Mouse (Mus musculus) liver, embryonic 12.5 days (tissue): ENCODE results near the gene Hist1h2bc. TPM values are rescaled to one million over a fixed set of nuclear protein-coding genes. Genes with fewer than 3 reads are reported as not detected.

Source experiments
- ATAC-seq: fragments of 200-750 bp; cut with Nextera tagmentation; 2 replicates; pipeline ENCODE4 v1.8.0; 2017; ENCODE audit warnings: moderate number of reproducible peaks, mild to moderate bottlenecking, moderate library complexity
- H3K27ac ChIP-seq: fragments of 300-500 bp; sonication (generic); 2 replicates; pipeline ENCODE4 v1.5.1; 2016; ENCODE audit warnings: mild to moderate bottlenecking
- H3K27me3 ChIP-seq: fragments of 300-500 bp; sonication (generic); replicated peaks from 2 replicates; pipeline ENCODE4 v1.6.1; 2016; ENCODE audit warnings: mild to moderate bottlenecking, moderate library complexity
- H3K36me3 ChIP-seq: fragments of 300-500 bp; sonication (generic); 2 replicates; pipeline ENCODE4 v1.6.1; 2016; ENCODE audit warnings: mild to moderate bottlenecking, moderate library complexity
- H3K4me1 ChIP-seq: fragments of 300-500 bp; sonication (generic); 2 replicates; pipeline ENCODE4 v1.6.1; 2016
- H3K4me2 ChIP-seq: fragments of 300-500 bp; sonication (generic); 2 replicates; pipeline ENCODE4 v1.6.1; 2016; ENCODE audit warnings: mild to moderate bottlenecking, moderate library complexity
- H3K4me3 ChIP-seq: fragments of 300-500 bp; sonication (generic); 2 replicates; pipeline ENCODE4 v1.5.1; 2016; ENCODE audit warnings: mild to moderate bottlenecking, moderate library complexity
- H3K9ac ChIP-seq: fragments of 300-500 bp; sonication (generic); 2 replicates; pipeline ENCODE4 v1.6.1; 2016; ENCODE audit warnings: mild to moderate bottlenecking, moderate library complexity
- H3K9me3 ChIP-seq: fragments of 300-500 bp; sonication (generic); replicated peaks from 2 replicates; pipeline ENCODE4 v1.6.1; 2016; ENCODE audit warnings: mild to moderate bottlenecking, moderate library complexity
- WGBS: fragments of 180-500 bp; shearing (Covaris S2); methylation state at CpG from one replicate; pipeline ENCODE4 v1.1.7; 2016; ENCODE audit not compliant: insufficient replicate concordance; 5-methylcytosine and 5-hydroxymethylcytosine counted together
- polyA plus RNA-seq: library from polyadenylated mRNA; unstranded; fragments of >200 nt; fragmentation: Nextera tagmentation; extraction: Ambion mirVana; gene quantifications from 2 replicates; pipeline ENCODE4 v1.2.1, GENCODE M21; 2016

Hist1h2bc gene
- polyA plus RNA-seq, 1 experiment from 2014 or later: 75.3 TPM

DNA sequence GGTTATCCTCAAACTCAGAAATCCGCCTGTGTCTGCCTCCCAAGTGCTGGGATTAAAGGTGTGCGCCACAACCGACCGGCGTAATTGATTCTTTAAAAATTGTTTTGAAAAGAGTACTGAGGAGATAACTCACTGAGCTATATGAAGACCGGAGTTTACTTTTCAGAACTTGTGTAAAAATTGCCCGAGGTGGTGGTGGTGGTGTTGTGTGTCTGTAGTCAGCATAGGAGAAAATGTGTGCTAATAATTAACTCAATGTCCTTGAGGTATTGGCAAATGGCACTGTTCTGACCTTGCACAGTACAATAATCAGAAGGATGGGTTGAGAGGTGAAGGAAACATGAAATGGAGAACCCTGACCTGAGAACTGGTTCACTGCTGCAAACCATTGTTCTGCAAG, 3.9 kb downstream of the Hist1h2bc start:
- Histone ChIP-seq H3K27ac (peak overlapping the region; percentile 48; the same call in 1 of the 2 replicates), H3K4me3 (no peak overlapping the region), H3K9me3 (no peaks in the 10 kb centered on the region), H3K36me3 (peaks cover 4% of the 10 kb centered on the region; the same call in 1 of the 2 replicates), H3K4me2 (peak overlapping the region; percentile 29; the same call in 1 of the 2 replicates), H3K27me3 (no peaks in the 10 kb centered on the region), H3K4me1 (peaks cover 47% of the 10 kb centered on the region), H3K9ac (peak overlapping the region; percentile 29; the same call in 1 of the 2 replicates)
- ATAC-seq: no peak
- 86% methylated on average over 7 of the region's 7 CpGs for WGBS

DNA sequence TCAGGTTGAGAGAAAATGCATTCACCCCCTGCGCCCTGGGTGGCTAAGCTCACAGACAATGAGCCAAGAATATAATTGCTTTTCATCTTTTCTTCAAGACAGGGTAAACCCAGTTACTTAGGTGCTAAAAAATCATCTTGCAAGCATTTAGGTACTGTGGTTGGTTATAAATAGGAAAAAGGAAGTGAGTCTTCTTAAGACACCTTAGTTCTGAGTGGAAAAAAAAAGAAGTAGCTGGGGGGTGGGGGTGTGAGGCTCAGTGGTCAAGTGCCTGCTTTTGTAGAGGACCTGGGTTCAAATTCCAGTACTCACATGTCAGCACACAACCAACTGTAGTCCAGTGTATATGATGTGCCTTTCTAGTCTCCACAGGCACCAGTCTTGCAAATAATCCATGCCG, 5.0 kb downstream of the Hist1h2bc start:
- H3K27me3 ChIP-seq: no peaks in the 10 kb centered on the region
- peaks cover 4% of the 10 kb centered on the region; the same call in 1 of the 2 replicates for H3K36me3 ChIP-seq
- WGBS: 93% methylated on average over 2 of the region's 2 CpGs
- H3K27ac ChIP-seq: no peak overlapping the region
- H3K4me3 ChIP-seq: no peak overlapping the region
- peaks cover 45% of the 10 kb centered on the region for H3K4me1 ChIP-seq
- no peaks in the 10 kb centered on the region for H3K9me3 ChIP-seq
- 0 out of 2 replicates have a peak overlapping the region, but pooled peaks have one; percentile 7 for H3K4me2 ChIP-seq
- no peak for ATAC-seq
- peak overlapping the region; percentile 27 for H3K9ac ChIP-seq

DNA sequence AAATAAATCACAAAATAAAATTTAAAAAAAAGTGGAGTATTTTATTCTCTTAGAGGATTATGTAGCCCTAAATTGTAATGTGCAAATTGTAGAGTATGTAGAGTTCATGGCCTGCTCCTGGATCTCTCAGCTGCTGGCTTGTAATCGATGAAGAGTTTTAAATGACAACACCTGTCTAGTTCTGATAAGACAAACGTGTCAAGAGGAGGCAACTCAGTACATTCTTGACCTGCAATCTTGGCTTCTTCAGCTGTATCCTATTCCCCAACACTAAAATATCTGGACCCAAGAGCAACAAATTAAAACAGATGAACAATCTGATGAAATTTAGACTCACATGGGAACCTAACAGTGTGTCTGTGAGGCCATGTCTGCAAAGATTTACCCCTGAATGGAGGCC, 5.5 kb downstream of the Hist1h2bc start:
- Histone ChIP-seq H3K4me1 (peaks cover 45% of the 10 kb centered on the region), H3K9ac (peak overlapping the region; percentile 1; the same call in 1 of the 2 replicates), H3K4me2 (no peak overlapping the region), H3K27ac (no peak overlapping the region), H3K9me3 (no peaks in the 10 kb centered on the region), H3K4me3 (no peak overlapping the region), H3K36me3 (peaks cover 4% of the 10 kb centered on the region; the same call in 1 of the 2 replicates), H3K27me3 (no peaks in the 10 kb centered on the region)
- no peak for ATAC-seq
- 19% methylated on average over 2 of the region's 2 CpGs for WGBS

DNA sequence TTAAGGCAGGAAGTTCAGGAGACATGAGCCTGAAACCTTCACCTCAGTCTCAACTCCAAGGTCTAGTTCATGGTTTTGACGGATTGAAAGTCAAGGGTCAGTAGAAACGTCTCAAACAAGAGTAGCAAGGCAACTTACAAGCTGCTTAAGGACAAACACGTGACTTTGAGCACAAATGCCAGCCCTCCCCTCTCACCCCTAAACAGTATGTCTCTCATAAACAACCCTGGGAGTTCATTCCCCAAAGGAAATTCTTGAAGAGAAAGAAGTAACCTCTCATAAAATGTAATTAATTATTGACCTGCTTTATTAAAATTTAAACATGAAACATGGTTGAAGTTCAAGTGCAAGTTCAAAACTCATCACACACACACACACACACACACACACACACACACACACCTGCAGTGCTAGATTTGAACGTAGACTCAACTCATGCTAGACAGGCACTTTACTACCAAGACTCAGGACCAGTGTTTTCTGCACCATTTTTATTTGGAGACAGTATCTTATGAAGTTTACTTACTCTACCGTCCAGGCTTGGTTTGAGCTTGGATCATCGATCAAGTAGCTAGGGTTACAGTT, 9.9 kb downstream of the Hist1h2bc start:
- Histone ChIP-seq H3K9me3 (no peaks in the 10 kb centered on the region), H3K4me2 (no peak overlapping the region), H3K27me3 (no peaks in the 10 kb centered on the region), H3K4me3 (no peak overlapping the region), H3K36me3 (peaks cover 4% of the 10 kb centered on the region; the same call in 1 of the 2 replicates), H3K27ac (0 out of 2 replicates have a peak overlapping the region, but pooled peaks have one; percentile 8), H3K4me1 (peaks cover 44% of the 10 kb centered on the region), H3K9ac (no peak overlapping the region)
- 79% methylated on average over 6 of the region's 6 CpGs for WGBS
- ATAC-seq: no peak

DNA sequence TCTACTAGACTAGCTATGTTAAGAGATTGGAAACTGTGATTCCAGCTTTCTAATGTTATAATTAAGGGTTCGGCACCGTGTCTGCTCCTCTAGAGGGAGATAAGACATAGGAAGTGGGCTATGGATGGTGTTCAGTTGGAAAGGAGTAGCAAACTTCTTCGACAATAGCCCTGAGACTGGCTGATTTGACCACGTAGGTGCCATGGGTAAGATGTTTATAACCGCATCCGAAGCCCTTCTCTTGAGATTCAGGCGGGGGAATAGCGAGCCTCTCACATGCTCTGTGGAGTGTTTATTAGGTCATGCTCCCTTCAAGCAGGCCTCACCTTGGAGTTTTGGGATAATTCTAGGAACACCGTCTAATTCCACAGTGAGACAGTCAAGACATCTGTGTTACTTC, 11.0 kb downstream of the Hist1h2bc start:
- Histone ChIP-seq H3K9ac (no peak overlapping the region), H3K27me3 (no peaks in the 10 kb centered on the region), H3K4me3 (no peak overlapping the region), H3K27ac (no peak overlapping the region), H3K4me1 (peaks cover 40% of the 10 kb centered on the region), H3K9me3 (no peaks in the 10 kb centered on the region), H3K4me2 (0 out of 2 replicates have a peak overlapping the region, but pooled peaks have one; percentile 65), H3K36me3 (peaks cover 4% of the 10 kb centered on the region; the same call in 1 of the 2 replicates)
- 81% methylated on average over 9 of the region's 9 CpGs for WGBS
- no peak for ATAC-seq

DNA sequence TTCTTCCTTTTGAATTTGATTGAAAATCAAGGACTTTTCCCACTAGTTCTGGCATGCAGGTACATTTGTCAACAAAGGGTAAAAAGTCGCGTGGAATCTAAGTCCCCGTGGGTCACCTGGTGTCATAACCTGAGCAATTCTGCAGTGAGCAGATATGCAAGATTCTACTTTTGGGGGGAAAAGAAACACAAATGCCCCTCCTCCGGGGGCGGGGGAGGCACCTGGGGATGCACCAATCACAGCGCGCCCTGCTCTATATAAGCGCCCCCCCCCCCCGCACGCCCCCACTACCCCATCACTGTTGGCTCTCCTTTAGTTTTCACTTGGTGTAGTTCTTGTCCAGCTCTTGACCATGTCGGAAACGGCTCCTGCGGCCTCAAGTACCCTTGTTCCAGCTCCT, 11.5 kb downstream of the Hist1h2bc start, which contains the start of gene Hist1h1t:
Gene Hist1h1t (plus strand): TSS at position 301 of the 400 bp plus-strand sequence.
- no peak for ATAC-seq
- Histone ChIP-seq H3K27me3 (no peaks in the 10 kb centered on the region), H3K9ac (peak within 1 kb of the TSS; percentile 79), H3K4me1 (peaks cover 40% of the 10 kb centered on the region), H3K4me3 (peak within 1 kb of the TSS; percentile 14), H3K27ac (peak within 1 kb of the TSS; percentile 100), H3K36me3 (peaks cover 3% of the 10 kb centered on the region; the same call in 1 of the 2 replicates), H3K9me3 (no peaks in the 10 kb centered on the region), H3K4me2 (peak within 1 kb of the TSS; percentile 65)
- WGBS: 52% methylated on average over 13 of the region's 13 CpGs

DNA sequence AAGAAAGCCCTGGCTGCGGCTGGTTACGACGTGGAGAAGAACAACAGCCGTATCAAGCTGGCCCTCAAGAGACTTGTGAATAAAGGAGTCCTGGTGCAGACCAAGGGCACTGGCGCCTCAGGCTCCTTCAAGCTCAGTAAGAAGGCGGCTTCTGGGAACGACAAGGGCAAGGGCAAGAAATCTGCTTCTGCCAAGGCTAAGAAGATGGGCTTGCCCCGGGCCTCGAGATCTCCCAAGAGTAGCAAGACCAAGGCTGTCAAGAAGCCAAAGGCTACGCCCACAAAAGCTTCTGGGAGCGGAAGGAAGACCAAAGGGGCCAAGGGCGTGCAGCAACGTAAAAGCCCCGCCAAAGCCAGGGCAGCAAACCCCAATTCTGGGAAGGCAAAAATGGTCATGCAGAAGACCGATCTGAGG, 12.1 kb downstream of the Hist1h2bc start:
- no peaks in the 10 kb centered on the region for H3K9me3 ChIP-seq
- peak overlapping the region; percentile 14 for H3K4me3 ChIP-seq
- no peaks in the 10 kb centered on the region for H3K36me3 ChIP-seq
- 26% methylated on average over 15 of the region's 15 CpGs for WGBS
- no peaks in the 10 kb centered on the region for H3K27me3 ChIP-seq
- peaks cover 40% of the 10 kb centered on the region for H3K4me1 ChIP-seq
- no peak for ATAC-seq
- peak overlapping the region; percentile 65 for H3K4me2 ChIP-seq
- H3K27ac ChIP-seq: peak overlapping the region; percentile 100
- H3K9ac ChIP-seq: peak overlapping the region; percentile 79

DNA sequence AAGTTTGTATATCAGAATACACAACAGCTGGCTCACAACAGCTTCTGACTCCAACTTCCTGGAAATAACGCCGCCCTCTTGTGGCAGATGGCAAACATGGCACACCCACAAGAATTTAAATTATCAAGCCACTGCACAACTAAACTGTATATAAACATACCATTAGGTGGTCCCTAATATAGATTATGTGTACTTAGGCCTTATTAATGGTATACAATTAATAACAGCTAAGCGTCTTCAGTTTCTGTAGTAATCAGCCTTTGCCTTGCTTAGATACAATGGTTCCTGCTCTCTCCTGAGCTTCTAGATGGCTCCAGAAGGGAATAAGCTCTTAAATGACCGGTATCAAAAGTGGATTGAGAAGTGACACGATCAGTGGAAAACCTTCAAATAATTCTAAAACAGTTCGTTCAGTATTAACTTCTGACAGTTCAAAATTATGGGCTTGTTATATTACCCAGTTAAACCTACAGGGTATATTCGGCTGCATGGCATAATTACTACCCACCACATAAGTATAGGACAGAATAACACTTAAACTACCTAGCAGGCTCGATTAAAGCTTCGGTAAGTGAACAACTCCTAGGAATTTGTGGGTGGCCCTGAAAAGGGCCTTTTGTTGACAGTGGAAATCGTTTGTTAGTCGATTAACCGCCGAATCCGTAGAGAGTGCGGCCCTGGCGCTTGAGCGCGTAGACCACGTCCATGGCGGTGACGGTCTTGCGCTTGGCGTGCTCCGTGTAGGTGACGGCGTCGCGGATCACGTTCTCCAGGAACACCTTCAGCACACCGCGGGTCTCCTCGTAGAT, 13.7 kb downstream of the Hist1h2bc start:
- H3K36me3 ChIP-seq: no peaks in the 10 kb centered on the region
- H3K9me3 ChIP-seq: no peaks in the 10 kb centered on the region
- H3K4me3 ChIP-seq: peak overlapping the region; percentile 54
- peak overlapping the region; percentile 79 for H3K9ac ChIP-seq
- H3K4me1 ChIP-seq: peaks cover 43% of the 10 kb centered on the region
- peak; percentile 74 for ATAC-seq
- peak overlapping the region; percentile 100 for H3K27ac ChIP-seq
- H3K4me2 ChIP-seq: peak overlapping the region; percentile 65
- no peaks in the 10 kb centered on the region for H3K27me3 ChIP-seq
- WGBS: 1% methylated on average over 29 of the region's 32 CpGs

DNA sequence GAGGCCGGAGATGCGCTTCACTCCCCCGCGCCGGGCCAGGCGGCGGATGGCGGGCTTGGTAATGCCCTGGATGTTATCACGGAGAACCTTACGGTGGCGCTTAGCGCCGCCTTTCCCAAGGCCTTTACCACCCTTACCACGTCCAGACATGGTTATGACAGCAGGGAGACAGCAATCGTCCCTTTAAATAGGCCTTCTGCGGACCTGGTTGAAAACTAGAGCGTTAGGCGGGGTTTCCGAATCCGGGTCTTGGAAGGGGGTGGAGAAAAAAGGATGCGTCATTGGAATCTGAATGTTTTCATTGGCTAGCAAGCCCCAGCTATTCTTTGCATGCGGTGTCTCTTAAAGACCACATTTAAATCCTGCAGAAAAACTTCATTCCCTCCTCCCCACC, 14.3 kb downstream of the Hist1h2bc start, which contains the start of gene Hist1h4c:
Gene Hist1h4c (minus strand): TSS at position 155 of the 394 bp plus-strand sequence.
- H3K9me3 ChIP-seq: no peaks in the 10 kb centered on the region
- no peaks in the 10 kb centered on the region for H3K27me3 ChIP-seq
- peak within 1 kb of the TSS; percentile 54 for H3K4me3 ChIP-seq
- H3K27ac ChIP-seq: peak within 1 kb of the TSS; percentile 100
- no peaks in the 10 kb centered on the region for H3K36me3 ChIP-seq
- ATAC-seq: peak; percentile 91
- peak within 1 kb of the TSS; percentile 65 for H3K4me2 ChIP-seq
- under 1% methylated on average over 20 of the region's 22 CpGs for WGBS
- peak within 1 kb of the TSS; percentile 79 for H3K9ac ChIP-seq
- peaks cover 48% of the 10 kb centered on the region for H3K4me1 ChIP-seq

DNA sequence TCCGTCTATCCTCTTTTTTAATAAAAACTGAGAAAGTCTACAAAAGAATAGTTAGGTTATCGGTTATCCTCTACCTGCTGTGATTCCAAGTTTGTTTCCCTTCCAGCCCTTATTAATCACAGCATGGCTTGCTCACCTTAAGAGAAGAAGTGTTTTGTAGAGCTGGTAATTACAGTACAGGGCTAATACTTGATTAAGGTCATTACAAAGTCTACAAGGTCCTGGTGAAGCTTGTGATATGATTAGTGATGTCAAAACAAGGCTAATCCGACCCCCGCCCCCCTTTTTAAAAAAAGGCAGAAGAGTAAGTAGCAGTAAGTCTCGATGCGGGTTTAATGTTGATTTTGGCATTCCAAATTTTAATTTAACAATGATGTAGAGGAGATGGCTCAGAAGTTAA, 15.0 kb downstream of the Hist1h2bc start:
- no peak for ATAC-seq
- Histone ChIP-seq H3K27me3 (no peaks in the 10 kb centered on the region), H3K9ac (peak overlapping the region; percentile 58), H3K4me1 (peaks cover 48% of the 10 kb centered on the region), H3K9me3 (no peaks in the 10 kb centered on the region), H3K4me3 (peak overlapping the region; percentile 54; the same call in 1 of the 2 replicates), H3K27ac (peak overlapping the region; percentile 100), H3K36me3 (no peaks in the 10 kb centered on the region), H3K4me2 (peak overlapping the region; percentile 65)
- WGBS: 70% methylated on average over 6 of the region's 6 CpGs

DNA sequence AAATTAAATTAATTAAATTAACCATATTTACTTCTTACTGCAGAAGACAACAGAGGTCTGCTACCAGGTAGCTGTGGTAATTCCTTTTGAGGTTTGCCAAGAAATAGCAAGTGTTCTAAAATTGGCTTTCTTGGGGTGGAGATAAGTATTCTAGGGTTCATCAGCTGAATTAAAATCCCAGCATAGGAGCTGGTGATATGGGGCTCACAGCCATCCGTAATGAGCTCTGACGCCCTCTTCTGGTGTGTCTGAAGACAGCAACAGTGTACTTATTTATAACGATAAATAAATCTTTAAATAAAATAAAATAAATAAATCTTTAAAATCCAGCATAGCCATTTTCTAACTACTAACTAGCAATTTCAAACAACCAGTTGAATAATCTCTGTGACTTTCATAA, 15.8 kb downstream of the Hist1h2bc start:
- no peaks in the 10 kb centered on the region for H3K36me3 ChIP-seq
- WGBS: 57% methylated on average over 3 of the region's 3 CpGs

More for the DNA sequence above, 15.8 kb downstream of the Hist1h2bc start:
- Histone ChIP-seq H3K27ac (no peak overlapping the region), H3K9ac (peak overlapping the region; percentile 8; the same call in 1 of the 2 replicates), H3K4me2 (no peak overlapping the region), H3K4me3 (no peak overlapping the region), H3K4me1 (peaks cover 48% of the 10 kb centered on the region), H3K27me3 (no peaks in the 10 kb centered on the region), H3K9me3 (no peaks in the 10 kb centered on the region)
- no peak for ATAC-seq
